Mouse (Mus musculus): ENCODE results near the gene Reg4.

GRCm38 (mm10) chr3:98225746-98226145 lies 3.8 kb downstream of the Reg4 start:
- no peak for TF ChIP-seq EP300 (IDR thresholded peaks at IDR 0.05; ENCODE audit: low read depth)
- TF ChIP-seq CTCF (IDR thresholded peaks at IDR 0.05; ENCODE audit: low read depth): no peak

All from heart, postnatal 0 days (tissue).